Mouse (Mus musculus) adrenal gland (tissue): ENCODE results near the gene Efs.
"Not testable (repeated sequence)": the region's sequence is repeated elsewhere in the genome, so short reads cannot be mapped to it uniquely, and the experiment has no call there.

ENCODE experiments used
- intact Hi-C: fragments of 180-260 bp; cut with DNase I; formaldehyde crosslinking; loops from one replicate; pipeline ENCODE4 v1.15.1; 2025

Gene Efs

DNA sequence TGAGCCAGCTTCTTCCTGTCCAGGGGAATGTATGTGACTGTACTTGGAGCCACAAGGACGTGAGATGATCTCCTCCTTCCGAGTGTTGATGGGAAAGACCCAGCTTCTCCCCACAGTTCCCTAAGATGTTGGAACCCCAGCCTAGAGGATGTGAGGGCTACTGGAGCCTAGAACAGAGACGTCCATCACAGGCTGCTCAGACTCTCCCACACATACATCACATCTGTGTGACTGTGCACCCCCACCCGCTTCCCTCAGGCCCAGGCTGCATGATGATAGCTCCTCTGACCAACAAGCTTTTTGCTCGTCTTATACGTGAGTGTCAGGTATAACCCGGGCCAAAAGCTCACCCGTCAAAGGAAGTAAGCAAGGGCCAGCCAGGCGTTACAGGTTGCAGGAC is 22.9 kb upstream of the Efs start:
- intact Hi-C loops: no loop called here

DNA sequence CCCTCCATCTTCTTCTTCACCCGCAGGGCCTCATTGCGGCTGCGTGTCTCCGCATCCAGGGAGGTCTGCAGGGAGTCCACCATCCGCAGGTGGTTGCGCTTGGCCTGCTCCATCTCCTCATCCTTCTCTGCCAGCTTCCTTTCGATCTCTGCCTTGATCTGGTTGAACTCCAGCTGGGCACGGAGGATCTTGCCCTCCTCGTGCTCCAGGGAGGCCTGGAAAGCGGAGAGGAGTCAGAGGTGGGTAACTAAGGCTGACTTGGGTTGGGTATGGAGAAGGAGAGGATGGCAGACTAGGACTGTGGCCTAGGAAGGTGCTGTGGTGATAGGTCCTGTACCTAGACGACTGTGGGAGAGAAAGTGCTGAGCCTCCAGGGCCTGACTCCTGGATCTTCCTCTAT is 21.1 kb upstream of the Efs start:
- intact Hi-C loops: not testable (repeated sequence)

DNA sequence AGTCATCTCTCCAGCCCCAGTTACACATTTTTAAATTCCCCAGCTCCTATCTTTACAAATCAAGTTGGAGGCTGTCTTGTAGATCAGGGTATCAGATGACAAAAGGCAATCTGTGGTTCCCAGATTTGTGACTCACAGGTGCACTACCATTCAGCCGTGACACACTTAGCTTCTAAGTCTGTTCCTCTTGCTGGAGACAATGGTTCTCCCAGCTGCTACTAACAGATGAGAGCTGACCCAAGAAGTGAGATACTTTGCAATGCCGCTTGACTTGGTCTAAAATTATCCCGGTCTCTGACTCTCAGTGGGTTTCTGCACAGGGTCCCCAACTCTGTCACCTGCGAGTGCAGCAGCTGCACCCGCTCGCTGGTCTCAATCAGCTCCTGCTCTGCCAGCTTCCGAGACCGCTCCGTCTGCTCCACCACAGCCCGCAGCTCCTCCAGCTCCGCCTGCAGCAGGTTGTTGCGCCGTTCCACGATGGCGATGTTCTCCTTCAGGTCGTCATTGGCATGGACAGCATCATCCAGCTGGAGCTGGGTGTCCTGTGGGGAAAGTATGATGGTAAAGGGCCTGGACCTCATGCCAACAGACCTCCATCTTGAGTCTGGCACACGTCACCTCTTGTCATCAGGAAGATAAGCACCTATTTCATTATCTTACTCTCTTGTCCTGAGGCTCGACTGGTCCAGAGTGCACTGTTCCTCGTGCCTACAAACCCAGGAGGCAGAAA is 20.2 kb upstream of the Efs start:
- intact Hi-C loops: no loop called here

DNA sequence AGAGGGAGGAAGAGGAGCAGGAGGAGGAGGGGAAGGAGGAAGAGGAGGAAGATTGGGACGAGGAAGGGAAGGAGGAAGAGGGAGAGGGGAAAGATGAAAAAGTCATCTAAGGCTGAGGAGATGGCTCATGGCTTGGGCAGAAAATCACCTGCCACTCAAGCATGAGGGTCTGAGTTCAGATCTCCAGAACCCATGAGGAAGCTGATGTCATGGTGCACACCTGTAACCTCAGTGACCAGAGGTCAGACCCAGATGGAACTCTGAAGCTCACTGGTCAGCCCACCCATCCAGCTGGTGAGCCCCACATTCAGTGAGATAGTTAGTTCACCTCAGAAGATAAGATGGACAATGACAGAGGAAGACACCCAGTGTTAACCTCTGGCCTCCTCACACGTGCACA is 19.0 kb upstream of the Efs start:
- intact Hi-C loops: no loop called here

DNA sequence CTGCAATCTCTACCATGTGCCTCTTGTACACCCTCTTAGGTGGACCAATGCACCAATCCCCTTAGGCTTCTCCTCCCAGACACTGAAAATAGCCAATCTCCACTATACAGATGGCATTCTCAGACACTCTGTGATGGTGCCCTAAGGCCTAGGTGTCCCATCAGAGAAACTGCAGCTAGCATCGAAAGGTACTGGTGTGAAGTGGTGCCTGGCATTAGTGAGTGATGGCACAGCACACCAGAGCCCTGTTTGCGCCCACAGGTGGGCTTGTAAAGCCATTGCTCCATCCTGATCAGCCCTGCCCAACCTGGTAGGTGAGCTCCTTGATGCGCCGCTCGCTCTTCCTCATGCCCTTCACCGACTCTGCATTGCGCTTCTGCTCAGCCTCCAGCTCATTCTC is 18.0 kb upstream of the Efs start:
- intact Hi-C loops: no loop called here

DNA sequence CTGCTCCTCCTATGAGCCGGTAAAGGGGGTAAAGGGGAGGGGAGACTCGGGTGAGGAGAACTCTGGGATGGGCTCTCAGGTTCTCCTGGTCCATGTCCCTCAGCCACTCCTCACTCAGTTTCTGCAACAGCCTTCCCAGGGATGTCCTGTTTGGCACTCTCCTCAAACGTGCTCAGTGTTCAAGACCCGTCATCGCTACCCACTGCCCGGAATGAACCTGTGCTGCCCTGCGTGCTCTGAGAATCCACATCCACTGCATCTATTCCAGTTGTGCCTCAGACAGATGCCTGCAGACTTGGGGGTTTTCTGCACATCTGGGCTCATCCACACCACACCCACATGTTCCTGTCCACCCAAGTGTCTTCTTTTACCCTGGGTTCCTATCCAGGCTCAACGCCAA is 16.6 kb upstream of the Efs start:
- intact Hi-C loops: no loop called here

DNA sequence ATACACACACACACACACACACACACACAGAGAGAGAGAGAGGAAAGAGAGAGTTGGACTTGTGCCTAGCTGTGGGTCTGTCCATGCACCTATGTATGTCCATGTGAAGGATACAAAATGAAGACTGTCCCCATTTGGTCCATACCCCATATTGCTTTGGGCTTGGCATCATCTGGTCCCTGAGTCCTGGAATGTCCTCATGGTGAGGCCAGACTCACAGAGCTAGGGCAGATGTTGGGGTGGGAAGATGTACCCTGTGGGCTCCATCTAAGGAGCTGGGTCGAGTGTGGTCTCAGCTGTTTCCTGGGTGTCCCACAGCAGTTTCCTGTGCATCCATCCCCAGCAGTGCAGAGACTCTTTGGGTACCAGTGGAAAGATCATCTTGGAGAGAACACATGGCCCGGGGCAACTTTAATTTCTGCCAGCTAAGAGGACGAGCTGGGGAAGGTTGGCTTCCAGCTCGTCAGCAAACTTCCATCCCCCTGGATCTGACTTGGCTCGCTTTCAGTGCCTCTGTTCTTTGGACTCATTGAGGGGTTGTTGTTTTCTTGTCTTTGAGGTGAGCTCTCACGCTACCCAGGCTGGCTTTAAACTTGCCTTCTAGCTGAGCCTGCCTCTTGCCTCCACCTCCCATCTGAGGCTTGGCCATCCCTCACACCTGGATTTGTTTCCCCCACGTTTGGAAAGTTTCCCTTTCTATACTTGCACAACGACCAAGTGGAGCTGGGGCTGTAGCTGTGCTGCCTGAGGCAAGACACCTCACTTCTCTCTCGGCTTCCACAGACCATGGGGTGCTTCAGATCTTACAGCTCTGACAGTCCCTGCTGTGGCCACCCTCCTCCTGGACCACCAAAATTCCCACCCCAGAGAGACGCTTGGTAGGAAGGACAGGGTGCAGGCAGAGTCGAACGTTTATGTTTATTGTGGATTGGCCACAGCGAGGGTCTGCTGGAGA is 15.4 kb upstream of the Efs start:
- intact Hi-C loops: loop anchor here (2.0 kb wide), 1 partner anchor 40 kb away; no protein-coding TSS in a partner anchor

DNA sequence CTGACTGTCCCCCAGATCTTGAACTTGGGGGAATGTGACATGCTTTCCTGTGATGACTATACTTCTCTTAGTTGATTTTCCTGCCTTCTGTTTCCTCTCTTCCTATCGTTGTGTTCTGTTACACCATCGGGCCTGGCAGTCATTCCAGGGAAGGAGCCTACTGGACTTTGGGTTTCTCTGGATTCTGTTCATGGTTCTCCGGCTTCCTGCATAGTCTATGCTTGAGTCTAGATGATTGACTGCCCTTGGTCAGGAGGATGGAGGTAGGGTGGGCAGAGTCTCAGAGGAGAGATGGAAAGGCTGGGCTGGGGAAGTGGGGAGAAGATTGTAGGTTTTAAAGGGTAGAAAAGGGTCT is 14.2 kb upstream of the Efs start:
- intact Hi-C loops: loop anchor here (2.0 kb wide), 1 partner anchor 39 kb away; no protein-coding TSS in a partner anchor

DNA sequence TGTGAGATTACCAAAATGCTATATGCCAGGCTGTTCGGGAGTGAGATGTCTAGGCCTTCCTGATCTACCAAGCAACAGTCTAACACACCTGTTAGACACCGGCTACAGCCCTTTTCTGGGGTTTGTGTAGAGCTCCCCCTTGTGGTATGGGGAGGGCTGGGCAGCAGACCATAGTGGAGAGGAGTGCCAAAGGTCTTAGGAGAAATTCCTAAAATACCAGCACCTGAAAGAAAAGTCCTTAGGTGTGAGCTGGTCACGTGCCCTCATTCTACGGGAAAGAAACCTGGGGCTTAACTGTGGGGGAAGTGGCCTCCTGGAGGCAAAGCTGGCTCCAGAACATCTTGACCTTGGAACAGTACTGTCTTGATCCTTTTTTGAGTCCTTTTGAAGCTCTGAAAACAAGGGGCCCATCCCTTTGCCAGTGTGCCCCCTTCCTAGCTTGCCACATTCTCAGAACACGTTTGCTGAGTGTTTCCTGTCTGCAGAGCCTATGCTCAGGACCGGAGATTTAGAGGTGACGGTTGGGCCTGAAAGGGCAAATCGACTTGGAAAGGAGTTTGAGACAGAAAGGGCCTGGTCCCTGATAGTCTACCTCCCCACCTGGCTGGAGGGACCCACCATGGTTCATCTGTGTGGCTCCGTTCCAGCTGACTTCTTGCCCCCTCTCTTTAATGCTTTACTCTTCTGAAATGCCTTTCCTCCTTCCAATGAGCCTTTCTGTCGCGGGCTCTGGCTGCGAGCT is 13.7 kb upstream of the Efs start:
- intact Hi-C loops: loop anchor here (2.0 kb wide), 2 partner anchors 39 to 97 kb away; no protein-coding TSS in a partner anchor

DNA sequence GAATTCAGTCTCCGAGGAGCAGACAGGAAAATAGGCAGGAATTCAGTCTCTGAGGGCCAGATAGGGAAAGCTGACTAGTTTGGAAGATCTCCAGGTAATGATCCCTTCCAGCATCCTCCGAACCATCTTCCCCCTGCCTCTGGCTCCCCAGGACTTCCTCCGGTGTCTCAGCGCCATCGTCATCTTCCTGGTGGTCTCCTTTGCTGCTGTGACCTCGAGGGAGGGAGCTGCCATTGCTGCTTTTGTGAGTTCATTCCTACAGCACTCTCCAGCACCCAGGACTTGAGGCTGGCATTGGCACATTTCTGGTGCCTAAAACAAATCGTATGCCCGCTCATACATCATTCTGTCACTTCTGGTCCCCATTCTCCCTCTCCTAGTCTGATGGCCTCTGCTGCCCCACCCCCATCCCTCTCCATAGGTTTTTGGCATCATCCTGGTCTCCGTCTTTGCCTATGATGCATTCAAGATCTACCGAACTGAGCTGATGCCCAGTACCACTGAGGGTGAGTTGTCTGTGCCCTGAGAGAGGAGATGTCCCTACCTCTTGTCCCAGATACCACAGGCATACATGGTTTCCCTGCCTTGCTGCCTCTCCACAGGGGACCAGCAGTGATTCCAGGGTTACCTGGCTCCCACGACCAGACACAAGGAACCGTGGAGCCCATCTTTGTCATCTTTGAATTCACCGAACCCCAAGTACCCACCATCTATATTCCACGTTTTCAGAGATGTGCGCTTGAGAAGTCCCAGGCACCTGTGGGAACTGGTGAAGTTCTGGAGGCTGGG is 12.7 kb upstream of the Efs start:
- intact Hi-C loops: loop anchor here (2.0 kb wide), 1 partner anchor 96 kb away; no protein-coding TSS in a partner anchor

DNA sequence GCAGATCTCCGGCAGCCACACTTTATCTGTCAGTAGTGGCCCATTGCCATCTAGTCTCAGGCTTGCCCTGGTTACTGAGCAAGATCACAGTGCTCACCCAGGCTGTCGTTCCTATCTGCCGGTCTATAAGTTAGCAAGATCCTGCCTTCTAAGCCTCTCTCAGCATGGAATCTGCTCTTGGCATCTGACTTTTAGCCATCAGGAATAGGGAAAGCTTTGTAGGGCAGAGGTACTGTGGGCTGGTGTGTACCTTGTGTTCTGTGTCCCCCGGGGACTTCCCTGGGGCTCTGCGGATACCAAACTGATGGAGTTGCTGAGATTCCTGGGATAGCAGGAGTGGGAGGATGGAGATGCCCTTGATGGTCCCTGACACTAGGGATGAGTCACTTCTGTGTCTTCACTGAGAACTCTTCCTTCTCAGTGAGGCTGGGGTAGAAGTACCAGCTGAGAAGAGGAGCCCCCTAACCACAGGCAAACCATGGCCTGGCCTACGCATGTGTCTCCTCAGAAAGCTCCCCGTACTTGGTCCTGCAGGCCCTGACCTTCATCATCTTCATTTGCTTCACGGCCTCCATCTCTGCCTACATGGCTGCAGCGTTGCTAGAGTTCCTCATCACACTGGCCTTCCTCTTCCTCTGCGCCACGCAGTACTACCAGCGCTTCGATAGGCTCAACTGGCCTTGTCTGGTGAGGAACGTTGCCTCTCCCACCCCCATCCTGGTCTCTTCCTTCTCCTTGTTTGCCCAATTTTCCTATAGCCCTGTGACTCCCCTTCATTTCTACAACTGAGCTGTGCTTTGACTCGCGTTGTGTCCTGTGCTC is 11.6 kb upstream of the Efs start:
- intact Hi-C loops: loop anchor here (2.0 kb wide), 1 partner anchor 95 kb away; no protein-coding TSS in a partner anchor

DNA sequence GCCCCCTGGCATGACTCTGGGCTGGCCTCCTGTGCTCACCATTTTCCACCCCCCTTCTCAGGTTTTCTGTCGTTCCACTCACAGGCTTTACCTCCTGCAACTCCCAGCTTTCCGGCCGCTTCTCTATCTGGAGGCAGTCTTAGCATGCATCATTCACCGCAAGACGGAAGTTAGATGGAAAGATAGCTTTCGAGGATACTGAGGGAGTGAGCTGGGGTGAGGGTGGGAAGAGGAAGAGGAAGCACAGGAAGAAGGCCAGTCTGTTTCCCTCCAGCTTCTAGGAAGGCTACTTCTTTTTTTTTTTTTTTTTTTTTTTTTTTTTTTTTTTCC is 10.9 kb upstream of the Efs start:
- intact Hi-C loops: no loop called here

DNA sequence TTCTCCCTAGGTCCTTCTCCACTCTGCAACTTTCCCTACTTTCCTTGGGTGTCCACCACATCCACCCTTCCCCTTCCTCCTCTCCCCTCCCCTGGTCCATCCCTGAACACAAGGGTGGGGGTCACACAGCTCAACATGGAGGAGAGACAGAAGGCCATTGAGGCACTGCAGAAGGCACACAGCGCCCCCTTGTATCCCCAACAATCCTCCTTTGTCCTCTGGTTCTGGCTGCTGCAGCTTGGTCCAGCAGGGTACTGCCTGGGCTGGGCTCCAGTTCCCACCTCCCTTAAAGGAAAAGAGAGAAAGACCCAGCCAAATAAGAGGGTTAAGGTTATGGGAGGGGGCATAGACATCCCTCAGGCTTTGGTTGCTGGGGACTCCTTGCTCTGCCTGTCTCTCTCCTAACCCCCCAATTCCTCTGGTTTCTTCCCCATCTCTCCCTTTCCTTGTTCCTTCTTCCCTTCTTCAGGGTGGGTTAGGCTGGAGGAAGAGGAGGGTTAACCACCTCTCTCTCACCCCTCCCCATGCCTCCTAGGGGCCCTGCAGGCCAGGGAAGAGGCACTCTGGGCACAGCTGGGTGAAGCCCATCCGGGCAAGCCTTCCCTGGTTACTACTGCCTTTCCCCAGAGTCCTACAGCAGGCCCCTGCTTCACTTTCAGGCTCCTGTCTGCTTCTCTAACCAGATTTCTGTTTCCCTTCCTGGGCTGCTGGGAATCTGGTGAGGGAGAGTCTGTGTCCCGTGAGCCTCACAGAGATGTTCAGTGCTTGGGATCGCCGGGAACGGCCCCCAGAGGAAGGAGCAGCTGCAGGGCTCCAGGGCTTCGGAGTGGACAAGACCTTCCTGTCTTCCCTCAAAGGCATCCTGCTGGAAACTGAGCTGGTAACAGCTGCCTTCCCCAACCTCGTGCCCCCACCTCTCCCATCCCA is 10.2 kb upstream of the Efs start, which contains the start of gene Cmtm5:
Gene Cmtm5 (plus strand): TSS at position 358 of the 927 bp plus-strand sequence.
- intact Hi-C loops: no loop called here

DNA sequence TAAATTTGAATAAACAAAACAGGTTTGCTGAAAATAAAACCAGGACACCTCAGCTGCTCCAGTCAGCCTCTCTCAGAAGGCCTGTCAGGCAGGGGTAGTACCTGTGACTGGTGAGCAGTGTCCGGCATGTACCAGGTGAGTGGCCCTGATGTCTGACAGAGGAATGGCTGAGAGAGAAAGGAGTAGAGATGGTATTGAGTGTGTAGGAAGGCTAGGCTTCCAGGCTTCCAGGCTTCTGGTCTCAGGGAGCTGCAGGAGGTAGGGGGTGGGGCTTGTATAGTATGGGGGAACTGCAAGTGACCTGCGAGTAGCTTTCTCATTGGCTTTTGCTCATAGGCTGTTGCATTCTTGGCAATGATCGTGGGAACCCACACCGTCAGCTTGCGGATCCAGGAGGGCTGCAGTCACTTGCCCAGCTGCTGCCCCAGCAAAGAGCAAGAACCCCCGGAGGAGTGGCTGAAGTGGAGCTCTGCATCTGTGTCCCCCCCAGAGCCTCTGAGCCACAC is 6.8 kb upstream of the Efs start, which contains the start of gene Il25:
Gene Il25 (plus strand): TSS at position 51 of the 506 bp plus-strand sequence.
- intact Hi-C loops: no loop called here

DNA sequence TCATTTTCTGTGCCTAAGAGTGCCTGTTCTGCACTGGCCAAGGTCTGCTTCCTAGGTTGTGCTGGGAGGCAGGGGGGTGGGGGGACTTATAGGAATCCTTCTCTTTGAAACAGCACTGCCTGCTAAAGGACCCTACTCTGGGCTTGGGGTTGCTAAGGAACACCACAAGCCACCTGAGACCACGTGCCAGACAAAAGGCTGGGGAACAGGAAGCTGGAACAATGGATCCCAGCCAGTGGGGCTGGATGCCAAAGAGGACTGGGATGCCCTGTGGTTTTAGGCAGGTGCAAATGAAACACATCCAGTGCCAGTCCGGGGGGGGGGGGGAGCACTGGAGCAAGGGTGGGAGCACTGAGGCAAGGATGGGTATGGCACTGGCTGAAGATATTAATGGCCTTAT is 4.5 kb upstream of the Efs start:
- intact Hi-C loops: no loop called here

DNA sequence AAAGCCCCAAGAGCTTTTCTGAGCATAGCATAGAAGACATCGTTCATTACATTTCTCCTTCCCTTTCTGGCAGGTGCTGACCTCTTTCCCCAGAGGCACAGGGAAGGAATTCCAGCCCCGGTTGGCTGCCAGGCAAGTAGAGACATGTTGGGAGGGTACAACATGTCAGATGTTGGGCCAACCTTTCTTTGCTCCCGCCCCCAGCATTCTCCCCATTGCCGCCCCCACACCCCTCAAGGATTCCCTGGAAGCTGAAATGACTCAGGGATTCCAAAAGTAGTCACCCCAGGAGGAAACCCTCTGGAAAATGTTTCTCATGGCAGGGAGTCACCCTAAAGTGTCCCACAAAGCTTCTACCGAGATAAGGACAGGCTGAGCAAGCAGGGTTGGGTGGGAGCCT is 3.9 kb upstream of the Efs start:
- intact Hi-C loops: no loop called here

DNA sequence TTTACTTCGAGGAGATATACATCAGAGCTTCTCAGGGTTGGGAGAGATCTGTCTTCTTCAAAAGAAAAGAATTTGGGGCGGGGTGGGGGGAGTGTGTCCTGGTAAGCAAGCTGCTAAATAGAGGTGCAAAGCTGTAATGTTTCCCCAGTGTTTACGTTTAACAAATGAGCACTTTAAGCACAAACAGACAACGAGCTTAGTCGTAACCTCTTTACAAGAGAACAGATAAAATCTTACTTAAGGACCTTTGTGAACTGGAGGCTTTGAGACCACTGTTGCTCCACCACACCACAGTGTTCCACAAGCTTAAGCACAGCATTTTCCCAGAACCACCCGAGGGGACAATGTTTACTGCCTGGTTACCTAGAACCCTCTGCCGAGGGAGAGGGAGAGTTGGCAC is 1.4 kb upstream of the Efs start:
- intact Hi-C loops: no loop called here

DNA sequence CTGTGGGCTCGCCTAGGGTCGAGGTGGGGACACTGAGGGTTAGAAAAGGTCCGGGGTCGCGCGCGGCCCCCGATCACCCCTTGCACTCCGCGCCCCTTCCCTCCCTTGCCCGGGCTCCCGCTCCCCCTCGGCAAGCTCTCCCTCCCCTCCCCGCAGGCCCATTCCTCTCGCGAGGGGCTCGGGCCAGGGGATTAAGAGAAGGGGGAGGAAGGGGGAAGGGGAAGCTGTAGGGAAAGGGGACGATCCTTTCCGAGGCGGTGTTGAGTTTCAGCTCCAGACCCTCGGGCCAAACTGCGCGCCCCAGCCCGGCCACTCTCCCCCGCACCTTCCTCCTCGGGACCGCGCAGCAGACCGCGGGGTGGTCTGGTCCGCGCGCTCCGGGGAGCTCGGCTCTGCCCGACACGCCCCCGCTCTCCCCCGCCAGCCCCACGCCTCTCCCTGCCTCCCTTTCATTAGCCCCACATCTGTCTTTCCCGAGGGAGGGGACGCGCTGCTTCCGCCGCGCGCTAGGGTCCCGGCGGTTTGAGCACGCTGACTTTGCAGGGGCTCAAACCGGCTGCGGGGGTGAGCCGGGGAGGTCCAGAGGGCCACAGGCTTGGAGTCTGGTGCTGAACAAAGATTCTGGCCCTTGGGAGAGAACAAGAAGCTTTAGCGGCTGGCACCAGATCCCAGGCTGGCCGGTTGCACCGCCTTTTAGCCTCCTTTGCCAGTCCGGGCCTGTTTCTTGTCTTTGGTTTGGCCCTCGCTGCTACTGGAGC is 654 bp upstream of the Efs start:
- intact Hi-C loops: no loop called here
